Mouse (Mus musculus) adrenal gland, postnatal 14 days (tissue): Measurements from ENCODE around the gene Rxfp2. TPM values are rescaled to one million over a fixed set of nuclear protein-coding genes. Genes with fewer than 3 reads are reported as not detected.
A peak's percentile ranks its signal among the peaks of the same experiment; 100 is the strongest.

Source experiments
- DNase-seq: peaks from one replicate; pipeline ENCODE4 v3.0.0; 2021; ENCODE audit warnings: mixed read lengths
- long read RNA-seq, 2 experiments: library from polyadenylated mRNA; stranded (forward); transcript quantifications; one replicate each; pipeline ENCODE4 v2.0.0; 2021
- total RNA-seq: library from RNA; stranded (reverse); gene quantifications from 2 replicates; pipeline ENCODE4 v1.2.3, GENCODE M21; 2021

The Rxfp2 gene
- total RNA-seq, result 0.22 TPM in 1 of 2 replicates, not detected in the other
- long read RNA-seq, experiment 1, result 0 reads
- long read RNA-seq, experiment 2, result 0 reads

- DNase-seq, result no peak
Observed at GRCm38 (mm10) chr5:150018656-150019055, at the start of gene Rxfp2. Gene Rxfp2, plus strand, starts transcription at chr5:150018675.

- DNase-seq, result no peak
Observed at GRCm38 (mm10) chr5:149970261-149970660, 48.2 kb upstream of the Rxfp2 start.

- DNase-seq, result no peak
Observed at GRCm38 (mm10) chr5:149977027-149977426, 41.4 kb upstream of the Rxfp2 start.

GRCm38 (mm10) chr5:149983621-149984020 is 34.9 kb upstream of the Rxfp2 start:
- peak; percentile 61 for DNase-seq

- no peak for DNase-seq
Observed at GRCm38 (mm10) chr5:149994578-149994977, 23.9 kb upstream of the Rxfp2 start.

- no peak for DNase-seq
Observed at GRCm38 (mm10) chr5:149996614-149997013, 21.9 kb upstream of the Rxfp2 start.

- no peak for DNase-seq
Observed at GRCm38 (mm10) chr5:149997321-149998034, 21.0 kb upstream of the Rxfp2 start.

- no peak for DNase-seq
Observed at GRCm38 (mm10) chr5:149998311-149998710, 20.2 kb upstream of the Rxfp2 start.

GRCm38 (mm10) chr5:150005355-150005754 is 13.1 kb upstream of the Rxfp2 start:
- no peak for DNase-seq

- DNase-seq, result no peak
Observed at GRCm38 (mm10) chr5:150016861-150017260, 1.6 kb upstream of the Rxfp2 start.

- DNase-seq, result no peak
Observed at GRCm38 (mm10) chr5:150017672-150018071, 803 bp upstream of the Rxfp2 start.

- peak; percentile 88 for DNase-seq
Observed at GRCm38 (mm10) chr5:150020851-150021250, 2.4 kb downstream of the Rxfp2 start.

- DNase-seq, result no peak
Observed at GRCm38 (mm10) chr5:150021805-150022204, 3.3 kb downstream of the Rxfp2 start.

GRCm38 (mm10) chr5:150022556-150022955 is 4.1 kb downstream of the Rxfp2 start:
- no peak for DNase-seq

- no peak for DNase-seq
Observed at GRCm38 (mm10) chr5:150023476-150023875, 5.0 kb downstream of the Rxfp2 start.

GRCm38 (mm10) chr5:150024188-150024587 is 5.7 kb downstream of the Rxfp2 start:
- DNase-seq, result no peak

GRCm38 (mm10) chr5:150024901-150025300 is 6.4 kb downstream of the Rxfp2 start:
- DNase-seq, result no peak

- DNase-seq, result no peak
Observed at GRCm38 (mm10) chr5:150025326-150025725, 6.9 kb downstream of the Rxfp2 start.

- no peak for DNase-seq
Observed at GRCm38 (mm10) chr5:150026509-150027087, 8.1 kb downstream of the Rxfp2 start.

GRCm38 (mm10) chr5:150031201-150031600 is 12.7 kb downstream of the Rxfp2 start:
- DNase-seq, result no peak

GRCm38 (mm10) chr5:150031634-150032033 is 13.2 kb downstream of the Rxfp2 start:
- no peak for DNase-seq

GRCm38 (mm10) chr5:150032075-150032492 is 13.6 kb downstream of the Rxfp2 start:
- DNase-seq, result peak; percentile 58

GRCm38 (mm10) chr5:150036286-150036685 is 17.8 kb downstream of the Rxfp2 start:
- no peak for DNase-seq

- DNase-seq, result no peak
Observed at GRCm38 (mm10) chr5:150036918-150037317, 18.4 kb downstream of the Rxfp2 start.
